Mouse (Mus musculus) spleen, postnatal 36 days (tissue): ENCODE measurements around the gene Larp7.

Experiments
- DNase-seq, 2 experiments: peaks; one replicate each; pipeline ENCODE4 v3.0.0; 2022; ENCODE audit warnings: low spot score in 2 of 2, mixed read lengths in 1 of 2

The Larp7 gene

DNA sequence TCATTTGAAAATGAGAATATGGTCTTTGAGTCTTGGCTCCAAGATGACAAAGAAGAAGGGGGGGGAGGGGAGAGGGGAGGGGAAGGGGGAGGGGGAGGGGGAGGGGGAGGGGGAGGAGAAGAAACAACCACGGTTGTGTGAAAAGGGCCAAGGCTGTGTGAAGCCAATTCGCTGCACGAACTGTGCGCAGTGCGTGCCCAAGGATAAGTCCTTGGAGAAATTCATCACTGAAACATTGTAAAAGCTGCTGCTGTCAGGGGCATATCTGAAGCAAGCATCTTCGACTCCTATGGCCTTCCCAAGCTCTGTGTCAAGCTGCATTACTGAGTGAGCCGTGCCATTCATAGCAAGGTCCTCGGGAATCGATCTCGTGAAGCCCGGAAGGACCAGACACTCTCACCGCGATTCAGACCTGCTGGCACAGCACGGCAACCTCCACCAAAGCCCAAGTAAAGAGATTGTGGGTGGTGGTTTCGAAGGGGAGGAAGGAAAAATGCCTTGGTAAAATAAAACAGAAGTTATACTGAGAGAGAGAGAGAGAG is 40.3 kb downstream of the Larp7 start:
- DNase-seq: no peak

DNA sequence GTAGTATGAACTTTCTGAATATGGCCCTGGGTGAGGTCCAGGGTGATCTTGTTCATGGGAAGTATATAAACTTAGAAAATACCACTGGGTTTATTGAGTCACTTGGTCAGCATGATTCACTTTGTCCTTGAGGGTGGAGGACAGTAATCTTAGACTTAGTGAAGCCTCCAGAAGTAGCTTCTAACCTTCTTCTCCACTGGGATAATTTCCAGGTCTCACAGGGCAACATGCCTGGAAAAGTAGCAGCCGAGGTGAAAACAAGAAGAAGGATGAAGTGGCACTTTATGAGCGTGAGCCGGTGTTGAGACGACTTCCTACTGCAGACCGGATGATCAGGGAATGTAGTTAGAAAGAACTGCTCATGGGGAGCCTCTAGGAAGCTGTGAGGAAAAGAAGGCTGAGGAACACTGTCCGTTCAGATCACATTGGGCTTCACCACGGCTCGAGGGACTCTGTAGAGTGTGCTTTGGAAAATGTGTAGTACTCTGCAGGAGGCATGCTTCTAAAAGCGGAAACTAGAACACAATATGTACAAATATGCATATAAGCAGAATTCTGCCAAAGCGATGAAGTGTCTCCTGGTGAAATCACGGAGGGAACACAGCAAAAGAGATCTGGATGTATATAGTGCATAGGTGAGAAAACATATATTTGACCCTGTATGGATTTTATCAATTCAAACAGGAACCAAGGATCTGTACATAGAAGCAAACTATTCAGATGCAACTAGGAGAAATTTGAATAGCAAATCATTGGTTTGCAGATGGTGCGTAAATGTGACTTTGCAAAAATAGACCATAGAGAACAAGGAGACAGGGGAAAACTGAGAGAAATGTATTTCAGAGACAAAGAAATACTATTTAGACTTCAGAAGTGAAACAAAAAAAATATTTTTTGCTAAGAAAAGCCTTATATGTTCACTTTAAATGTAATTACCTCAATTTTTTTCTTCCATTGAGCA is 41.1 kb downstream of the Larp7 start:
- DNase-seq: no peak

DNA sequence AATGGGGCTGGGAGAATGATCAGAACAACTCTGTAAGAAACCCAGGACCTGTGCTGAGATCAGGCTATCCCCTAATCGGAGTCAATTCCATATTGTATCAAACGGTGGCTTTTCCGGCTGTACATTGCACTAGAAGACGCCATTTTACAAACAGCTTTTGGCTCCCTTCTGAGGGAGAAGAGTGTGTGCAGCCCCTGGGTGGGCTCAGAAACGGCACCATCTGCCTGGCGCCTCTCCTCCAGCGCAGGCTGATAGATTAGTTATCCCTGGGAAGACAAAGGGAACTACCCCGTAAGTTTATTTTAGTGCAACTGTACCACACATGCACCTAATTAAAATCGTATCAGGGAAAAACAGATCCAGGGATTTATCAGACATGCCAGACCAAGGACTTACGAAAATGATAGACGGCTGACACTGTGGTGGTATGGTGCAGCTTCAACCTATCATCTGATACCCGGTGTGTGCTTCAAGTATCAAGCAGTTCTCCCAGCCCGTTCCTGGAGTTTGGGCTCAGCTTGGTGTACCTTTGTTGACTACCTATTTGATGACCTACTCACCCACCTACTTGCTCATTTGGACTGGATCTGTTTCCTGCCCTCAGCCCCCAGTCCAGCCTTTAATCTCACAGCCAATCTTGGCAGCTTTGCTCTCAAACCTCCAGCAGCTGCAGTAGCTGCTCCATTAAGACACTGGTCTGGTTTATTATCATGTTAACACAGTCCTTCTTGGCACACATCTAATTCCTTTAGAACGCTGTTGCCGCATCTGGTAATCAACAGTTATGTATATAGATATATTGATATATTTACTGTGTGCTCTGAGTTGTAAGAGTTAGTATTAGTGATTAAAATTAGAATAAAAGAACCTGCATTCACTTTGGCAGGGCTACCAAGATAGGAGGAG is 45.0 kb downstream of the Larp7 start:
- no peak for DNase-seq

DNA sequence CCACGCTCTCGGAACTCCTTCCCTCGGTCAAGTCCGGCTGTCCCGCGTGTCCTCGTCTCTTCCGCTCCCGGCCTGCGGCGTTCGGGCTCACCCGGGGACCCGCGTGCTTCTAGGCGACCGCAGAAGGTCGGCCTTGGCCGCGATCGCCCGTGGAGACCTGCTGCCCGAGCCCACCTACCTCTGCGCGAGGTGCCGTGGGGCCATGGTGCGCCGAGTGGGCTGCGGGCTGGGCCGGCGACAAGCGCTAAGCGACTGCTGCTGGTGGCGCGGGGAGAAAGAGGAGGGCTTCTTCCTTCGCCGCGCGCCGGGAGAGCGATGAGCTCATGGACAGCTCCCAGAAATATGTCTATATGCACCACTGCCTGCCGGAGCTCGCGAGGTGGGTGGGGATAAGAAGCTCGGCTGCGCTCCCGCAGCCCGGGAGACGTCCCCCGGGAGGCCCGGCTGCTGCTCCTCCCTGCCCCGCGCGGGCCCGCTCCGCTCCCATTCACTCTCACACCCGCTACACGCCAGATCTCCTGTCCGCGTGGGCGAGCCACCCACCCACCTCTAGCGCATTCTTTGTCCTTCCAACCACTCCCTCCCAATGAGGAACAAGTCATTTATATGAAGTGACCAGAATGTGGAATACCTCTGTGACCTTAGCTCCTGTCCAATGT is 54.3 kb downstream of the Larp7 start, which contains the start of gene Ank2:
Gene Ank2 (minus strand): TSS at position 609 of the 659 bp plus-strand sequence.
- no peak for DNase-seq

DNA sequence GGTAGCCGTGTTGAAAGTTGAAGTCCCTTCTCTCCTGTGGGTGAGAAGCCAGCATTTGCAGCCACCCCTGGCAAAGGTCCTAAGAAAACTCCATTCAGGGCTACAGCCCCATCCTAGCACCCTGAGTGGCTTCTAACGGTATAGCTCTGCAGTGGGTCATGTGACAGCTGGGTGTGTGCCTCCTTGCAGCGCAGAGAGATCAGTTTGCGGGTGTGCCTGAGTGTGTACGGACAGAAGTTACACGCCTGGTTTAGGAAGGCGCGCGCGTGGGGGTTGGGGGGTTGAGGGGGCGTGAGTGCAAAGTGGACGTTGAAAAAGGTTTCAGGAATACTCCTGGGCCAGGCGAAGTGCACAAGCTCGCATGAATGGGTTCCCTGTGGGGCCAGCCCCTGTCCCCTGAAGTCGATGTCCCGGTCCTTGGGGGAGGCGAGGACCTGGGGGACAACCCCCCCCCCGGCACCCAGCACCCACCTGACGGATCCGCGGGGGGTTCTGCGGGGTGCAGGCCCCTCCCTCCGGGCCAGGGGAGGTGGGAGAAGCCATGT is 54.9 kb downstream of the Larp7 start:
- DNase-seq: no peak

DNA sequence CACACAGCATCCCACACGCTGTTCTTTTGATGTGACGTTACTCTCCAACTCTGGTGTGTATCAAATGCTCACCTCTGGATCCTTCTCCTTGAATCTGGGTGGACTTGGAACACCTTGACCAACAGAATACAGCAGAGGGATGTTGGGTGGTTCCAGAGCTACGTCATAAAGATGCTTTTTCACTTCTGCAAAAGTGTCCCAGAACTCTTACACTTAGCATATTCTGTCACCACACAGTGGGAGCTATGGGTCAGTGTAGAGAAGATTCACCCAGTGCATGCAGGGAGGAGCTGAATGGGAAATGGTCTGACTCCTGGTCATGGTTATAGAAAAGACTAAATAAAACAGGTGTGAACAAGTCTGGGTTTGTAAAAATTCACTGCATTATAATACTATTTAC is 60.5 kb downstream of the Larp7 start:
- DNase-seq: no peak

DNA sequence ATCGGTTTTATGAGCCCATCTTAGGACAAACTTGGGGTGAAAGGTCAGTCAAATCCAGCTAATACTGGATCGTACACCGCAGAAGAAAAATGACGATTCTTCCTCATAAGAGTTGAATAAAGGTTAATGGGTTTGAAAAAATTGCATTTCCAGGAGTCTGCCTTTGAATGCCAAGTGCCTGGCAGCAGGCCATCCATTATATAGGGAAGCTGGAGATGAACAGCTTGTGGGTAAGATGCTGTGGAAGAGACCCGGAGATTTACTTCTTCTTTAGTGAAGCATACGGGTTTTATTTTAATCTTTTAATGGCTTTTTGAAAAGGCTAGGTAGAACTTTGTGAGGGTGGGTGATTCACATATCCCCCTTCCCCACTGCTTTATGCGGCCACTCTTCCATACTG is 65.8 kb downstream of the Larp7 start:
- DNase-seq: no peak
